Mouse (Mus musculus) mammary gland, adult 2 months (tissue): ENCODE results near the gene Spaca6. TPM values are rescaled to one million over a fixed set of nuclear protein-coding genes. Genes with fewer than 3 reads are reported as not detected.

Source experiments
- polyA plus RNA-seq: library from polyadenylated mRNA; depleted of rRNA; stranded (reverse); fragments of >200 nt; gene quantifications from 2 replicates; pipeline ENCODE4 v1.2.3, GENCODE M21; 2012; ENCODE audit warnings: low replicate concordance; rRNA removed

The Spaca6 gene
- 37.7 and 64.7 TPM in 2 replicates for polyA plus RNA-seq

DNA sequence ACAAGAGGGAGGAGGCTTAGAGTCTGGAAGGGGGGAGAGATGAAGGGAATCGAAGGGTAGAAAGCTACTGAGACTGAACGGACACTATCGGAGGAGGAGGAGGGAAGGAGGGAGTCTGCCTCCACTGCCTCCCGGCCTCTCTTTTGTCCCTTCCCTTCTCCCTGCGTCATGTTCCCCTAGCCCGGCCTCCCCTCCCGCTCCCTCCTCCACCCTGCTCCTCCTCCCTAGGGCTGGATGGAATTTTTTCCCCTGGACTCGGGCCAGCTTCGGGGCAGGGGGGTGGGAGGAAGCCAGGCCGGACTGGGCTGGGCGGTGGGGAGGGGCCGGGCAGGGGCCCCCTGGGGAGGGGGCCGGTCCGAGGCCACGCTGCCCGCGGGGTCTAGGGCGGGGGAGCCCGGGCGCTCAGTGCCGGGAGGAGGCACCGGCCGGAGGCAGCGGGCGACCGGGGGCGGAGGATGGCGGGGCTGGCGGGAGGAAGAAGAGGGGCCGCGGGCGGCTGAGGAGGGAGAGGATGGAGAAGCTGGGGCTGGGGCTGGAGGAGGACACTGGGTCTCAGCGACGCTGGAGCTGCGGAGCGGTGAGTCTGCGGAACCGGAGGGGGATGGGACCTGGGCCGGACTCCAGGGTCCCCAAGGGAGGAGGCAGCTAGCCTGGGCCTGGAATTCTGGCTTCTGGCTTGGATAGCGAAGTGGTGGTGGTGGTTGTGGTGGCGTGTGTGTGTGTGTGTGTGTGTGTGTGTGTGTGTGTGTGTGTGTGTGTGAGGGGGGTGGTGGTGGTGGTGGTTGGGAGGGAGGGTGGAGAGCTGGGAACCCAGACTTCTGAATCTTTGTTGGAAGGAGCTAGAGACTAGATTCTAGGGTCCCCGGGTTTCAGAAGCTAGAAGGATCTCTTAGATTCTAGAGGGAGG, at the start of gene Spaca6:
Gene Spaca6, plus strand, starts transcription at position 408 of the 907 bp plus-strand sequence.

DNA sequence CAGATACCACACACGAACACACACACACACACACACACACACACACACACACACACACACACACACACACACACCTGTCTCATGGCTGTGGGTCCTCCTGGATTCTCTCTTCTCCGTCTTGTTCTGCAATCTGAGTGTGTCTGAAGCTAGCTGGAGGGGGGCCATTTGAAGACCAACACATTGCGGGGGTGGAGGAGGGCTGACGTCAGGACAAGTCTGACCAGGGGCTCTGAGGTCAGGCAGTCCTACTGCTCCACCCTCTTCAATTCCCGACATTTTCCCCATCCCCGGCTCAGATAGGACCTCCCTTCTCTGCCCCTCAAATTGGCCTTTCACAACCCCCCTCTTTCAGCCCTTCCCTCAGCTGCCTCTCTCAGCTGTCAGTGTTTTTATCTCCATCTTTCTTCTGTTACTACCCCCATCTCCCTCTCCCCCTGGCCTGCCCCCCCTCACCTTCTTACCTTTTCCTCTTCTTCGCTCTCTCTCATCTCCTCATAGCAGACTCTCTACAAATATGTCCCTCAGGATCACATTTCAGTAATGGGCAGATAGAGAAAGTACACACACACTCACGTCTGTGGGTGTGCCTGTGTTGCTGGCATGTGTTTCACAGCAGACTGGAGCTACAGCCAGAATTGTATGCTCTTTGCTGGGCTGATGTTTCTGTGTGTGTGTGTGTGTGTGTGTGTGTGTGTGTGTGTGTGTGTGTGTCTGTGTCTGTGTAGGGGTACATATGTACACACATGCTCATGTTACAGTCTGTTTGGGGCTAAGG, 28.3 kb downstream of the Spaca6 start, which contains the start of gene Has1:
Gene Has1, minus strand, starts transcription at position 142 of the 775 bp plus-strand sequence.

DNA sequence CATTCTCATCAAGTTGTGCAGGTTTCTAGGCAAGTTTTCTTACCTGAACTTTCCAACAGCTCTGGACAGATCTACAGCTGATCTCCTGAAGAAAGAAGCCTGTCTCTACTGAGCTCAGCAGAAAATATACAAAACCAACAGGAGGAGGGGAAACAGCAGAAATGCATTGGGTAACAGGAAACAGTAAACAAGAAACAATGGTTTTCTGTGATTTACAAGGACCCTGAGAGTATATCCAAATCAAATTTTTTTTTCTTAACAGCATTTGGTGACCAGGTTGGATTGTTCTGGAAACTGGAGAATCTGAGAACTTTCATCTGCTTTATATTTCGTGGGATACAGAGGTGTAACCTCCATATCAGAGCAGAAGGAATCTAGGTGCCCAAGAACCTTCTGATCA, 56.9 kb downstream of the Spaca6 start, which contains the start of gene Fpr1:
Gene Fpr1, minus strand, starts transcription at position 101 of the 400 bp plus-strand sequence.

DNA sequence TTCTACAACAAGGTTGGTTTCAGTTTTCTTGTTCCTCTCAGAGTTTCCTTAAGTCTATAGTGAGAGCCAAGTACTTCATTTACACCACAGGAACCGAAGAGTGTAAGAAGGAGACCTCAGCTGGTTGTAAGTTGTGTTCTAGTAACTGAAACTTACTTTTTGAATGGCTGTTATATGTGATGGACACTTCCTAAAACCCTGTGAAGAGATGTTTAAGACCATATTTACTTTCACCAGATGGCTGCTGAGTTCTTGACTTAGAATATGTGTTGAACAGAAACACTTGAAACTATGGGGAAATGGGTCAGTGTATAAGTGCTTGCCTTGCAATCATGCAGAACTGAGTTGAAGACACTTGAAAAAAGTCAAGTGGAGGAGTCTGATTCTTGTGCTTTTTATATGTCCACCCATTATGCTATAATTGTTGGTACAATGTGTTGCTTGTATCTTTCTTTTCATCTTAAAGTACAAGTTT, 60.9 kb downstream of the Spaca6 start, which contains the start of the genes Fpr2 and Fpr3:
Gene Fpr2, plus strand, starts transcription at position 51 of the 475 bp plus-strand sequence.
Gene Fpr3, plus strand, starts transcription at position 79 of the 475 bp plus-strand sequence.

Other genes with a start within 250 kb of the Spaca6 start
- gene Lnpep, start 202.1 kb upstream of the Spaca6 start, polyA plus RNA-seq: 8.1 and 16.8 TPM in 2 replicates
- 0.06 and 0.07 TPM in 2 replicates for gene Vmn2r90, start 123.4 kb upstream of the Spaca6 start, polyA plus RNA-seq
- 0.55 and 0.59 TPM in 2 replicates for gene Has1, start 28.0 kb downstream of the Spaca6 start, polyA plus RNA-seq
- gene Fpr1, start 56.8 kb downstream of the Spaca6 start, polyA plus RNA-seq: 0.19 and 0.27 TPM in 2 replicates
- 0.16 and 1.5 TPM in 2 replicates for gene Fpr2, start 60.7 kb downstream of the Spaca6 start, polyA plus RNA-seq
- not detected in 2 replicates for gene Fpr3, start 60.7 kb downstream of the Spaca6 start, polyA plus RNA-seq
- gene Fpr-rs4, start 194.6 kb downstream of the Spaca6 start, polyA plus RNA-seq: not detected in 2 replicates
- gene Vmn2r124, start 222.3 kb downstream of the Spaca6 start, polyA plus RNA-seq: not detected in 2 replicates